Mouse (Mus musculus) kidney, embryonic 16.5 days (tissue): Measurements from ENCODE around the gene 3100002H09Rik. TPM values are rescaled to one million over a fixed set of nuclear protein-coding genes. Genes with fewer than 3 reads are reported as not detected.

Experiments
- ATAC-seq: fragments of 200-750 bp; cut with Nextera tagmentation; 2 replicates; pipeline ENCODE4 v1.8.0; 2017; ENCODE audit warnings: moderate TSS enrichment; ENCODE audit not compliant: low FRiP score, low TSS enrichment
- H3K27ac ChIP-seq: fragments of 300-500 bp; sonication (generic); 2 replicates; pipeline ENCODE4 v1.5.1; 2014; ENCODE audit warnings: low read length
- H3K27me3 ChIP-seq: fragments of 300-500 bp; sonication (generic); 2 replicates; pipeline ENCODE4 v1.6.1; 2014; ENCODE audit warnings: low read length, control low read depth, mixed read lengths; ENCODE audit not compliant: insufficient read depth
- H3K36me3 ChIP-seq: fragments of 300-500 bp; sonication (generic); 2 replicates; pipeline ENCODE4 v1.6.1; 2014; ENCODE audit warnings: low read length, control low read depth, mixed read lengths; ENCODE audit not compliant: insufficient read depth
- H3K4me1 ChIP-seq: fragments of 300-500 bp; sonication (generic); 2 replicates; pipeline ENCODE4 v1.6.1; 2014; ENCODE audit warnings: low read length, control low read depth, mixed read lengths; ENCODE audit not compliant: insufficient read depth
- H3K4me2 ChIP-seq: fragments of 300-500 bp; sonication (generic); replicated peaks from 2 replicates; pipeline ENCODE4 v1.6.1; 2014; ENCODE audit warnings: low read depth, low read length
- H3K4me3 ChIP-seq: fragments of 300-500 bp; sonication (generic); 2 replicates; pipeline ENCODE4 v1.5.1; 2014; ENCODE audit warnings: mild to moderate bottlenecking, low read length
- H3K9ac ChIP-seq: fragments of 300-500 bp; sonication (generic); replicated peaks from 2 replicates; pipeline ENCODE4 v1.6.1; 2014; ENCODE audit warnings: low read length
- H3K9me3 ChIP-seq: fragments of 300-500 bp; sonication (generic); 2 replicates; pipeline ENCODE4 v1.6.1; 2016; ENCODE audit warnings: low read length, control low read depth
- WGBS: fragments of 180-500 bp; shearing (Covaris S2); extraction: QIAGEN DNeasy Blood & Tissue Kit; methylation state at CpG from one replicate; pipeline ENCODE4 v1.1.7; 2014; 5-methylcytosine and 5-hydroxymethylcytosine counted together
- polyA plus RNA-seq: library from polyadenylated mRNA; unstranded; fragments of >200 nt; fragmentation: Nextera tagmentation; extraction: Ambion mirVana; gene quantifications from 2 replicates; pipeline ENCODE4 v1.2.1, GENCODE M21; 2015

3100002H09Rik gene
- polyA plus RNA-seq, 1 experiment from 2014 or later: 0.19 TPM

- no peak overlapping the region for H3K27ac ChIP-seq
- H3K4me1 ChIP-seq: peaks cover 9% of the 10 kb centered on the region
- no peak overlapping the region for H3K4me2 ChIP-seq
- H3K9me3 ChIP-seq: no peaks in the 10 kb centered on the region
- no peak overlapping the region for H3K9ac ChIP-seq
- H3K4me3 ChIP-seq: no peak overlapping the region
- H3K27me3 ChIP-seq: peaks cover 48% of the 10 kb centered on the region
- WGBS: 14% methylated on average over 3 of the region's 3 CpGs
- no peaks in the 10 kb centered on the region for H3K36me3 ChIP-seq
- 0 out of 2 replicates have a peak, but pooled peaks have one; percentile 17 for ATAC-seq
Measured at GRCm38 (mm10) chr4:124644974-124645433, 34.4 kb upstream of the 3100002H09Rik start.

- 86% methylated on average over 9 of the region's 9 CpGs for WGBS
- no peak for ATAC-seq
- no peaks in the 10 kb centered on the region for H3K36me3 ChIP-seq
- no peaks in the 10 kb centered on the region for H3K9me3 ChIP-seq
- peaks cover 9% of the 10 kb centered on the region for H3K4me1 ChIP-seq
- H3K4me2 ChIP-seq: no peak overlapping the region
- H3K27ac ChIP-seq: no peak overlapping the region
- peaks cover 49% of the 10 kb centered on the region for H3K27me3 ChIP-seq
- H3K9ac ChIP-seq: no peak overlapping the region
- no peak overlapping the region for H3K4me3 ChIP-seq
Measured at GRCm38 (mm10) chr4:124643859-124644258, 33.3 kb upstream of the 3100002H09Rik start.

- no peaks in the 10 kb centered on the region for H3K4me1 ChIP-seq
- H3K27me3 ChIP-seq: peaks cover 39% of the 10 kb centered on the region
- H3K9ac ChIP-seq: no peak overlapping the region
- no peak for ATAC-seq
- no peak overlapping the region for H3K4me2 ChIP-seq
- no peaks in the 10 kb centered on the region for H3K9me3 ChIP-seq
- H3K27ac ChIP-seq: no peak overlapping the region
- no peaks in the 10 kb centered on the region for H3K36me3 ChIP-seq
- H3K4me3 ChIP-seq: no peak overlapping the region
- WGBS: 19% methylated on average over 12 of the region's 12 CpGs
Measured at GRCm38 (mm10) chr4:124639715-124640114, 29.1 kb upstream of the 3100002H09Rik start.

- H3K4me2 ChIP-seq: no peak overlapping the region
- H3K27me3 ChIP-seq: 0 out of 2 replicates have a peak, but pooled peaks cover 15% of the 10 kb centered on the region
- no peaks in the 10 kb centered on the region for H3K4me1 ChIP-seq
- H3K9ac ChIP-seq: no peak overlapping the region
- no peaks in the 10 kb centered on the region for H3K9me3 ChIP-seq
- H3K27ac ChIP-seq: no peak overlapping the region
- WGBS: 4% methylated on average over 9 of the region's 9 CpGs
- no peak for ATAC-seq
- no peak overlapping the region for H3K4me3 ChIP-seq
- H3K36me3 ChIP-seq: no peaks in the 10 kb centered on the region
Measured at GRCm38 (mm10) chr4:124633281-124633680, 22.7 kb upstream of the 3100002H09Rik start.

DNA sequence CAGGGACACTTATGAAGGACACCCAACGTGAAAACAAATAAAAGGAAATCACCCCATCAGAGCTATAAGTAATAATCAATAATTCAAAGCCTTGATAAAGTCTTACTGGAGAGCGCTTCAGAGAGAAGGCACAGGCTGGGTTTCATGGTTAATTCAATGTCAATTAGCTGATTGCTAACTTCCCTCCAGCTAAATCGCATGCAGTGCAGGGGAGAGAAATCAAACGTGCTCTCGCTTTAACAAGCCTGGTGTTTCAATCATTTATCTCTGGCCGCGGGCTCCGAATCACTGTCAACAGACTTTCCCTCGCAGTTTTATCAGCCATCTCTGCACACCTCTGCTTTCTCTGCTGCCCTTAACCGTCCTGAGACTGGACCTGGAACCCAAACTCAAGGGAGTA is 22.3 kb upstream of the 3100002H09Rik start:
- Histone ChIP-seq H3K9ac (no peak overlapping the region), H3K4me3 (no peak overlapping the region), H3K36me3 (no peaks in the 10 kb centered on the region), H3K4me1 (no peaks in the 10 kb centered on the region), H3K27ac (no peak overlapping the region), H3K4me2 (no peak overlapping the region), H3K27me3 (0 out of 2 replicates have a peak, but pooled peaks cover 10% of the 10 kb centered on the region), H3K9me3 (no peaks in the 10 kb centered on the region)
- no peak for ATAC-seq
- WGBS: 74% methylated on average over 10 of the region's 10 CpGs

GRCm38 (mm10) chr4:124631456-124631855 is 20.9 kb upstream of the 3100002H09Rik start:
- no peaks in the 10 kb centered on the region for H3K36me3 ChIP-seq
- H3K4me1 ChIP-seq: no peaks in the 10 kb centered on the region
- no peak for ATAC-seq
- H3K4me3 ChIP-seq: no peak overlapping the region
- no peak overlapping the region for H3K9ac ChIP-seq
- no peaks in the 10 kb centered on the region for H3K9me3 ChIP-seq
- H3K27me3 ChIP-seq: 0 out of 2 replicates have a peak, but pooled peaks cover 4% of the 10 kb centered on the region
- no peak overlapping the region for H3K4me2 ChIP-seq
- no peak overlapping the region for H3K27ac ChIP-seq
- WGBS: 31% methylated on average over 4 of the region's 4 CpGs

- no peak for ATAC-seq
- H3K27ac ChIP-seq: no peak overlapping the region
- no peak overlapping the region for H3K9ac ChIP-seq
- no peak overlapping the region for H3K4me3 ChIP-seq
- no peak overlapping the region for H3K4me2 ChIP-seq
- peaks cover 6% of the 10 kb centered on the region; the same call in 1 of the 2 replicates for H3K4me1 ChIP-seq
- H3K36me3 ChIP-seq: no peaks in the 10 kb centered on the region
- 76% methylated on average over 1 of the region's 1 CpGs for WGBS
- H3K9me3 ChIP-seq: no peaks in the 10 kb centered on the region
- no peaks in the 10 kb centered on the region for H3K27me3 ChIP-seq
Measured at GRCm38 (mm10) chr4:124626836-124627235, 16.2 kb upstream of the 3100002H09Rik start.

- Histone ChIP-seq H3K27ac (no peak overlapping the region), H3K36me3 (no peaks in the 10 kb centered on the region), H3K27me3 (no peaks in the 10 kb centered on the region), H3K9me3 (no peaks in the 10 kb centered on the region), H3K4me3 (no peak overlapping the region), H3K4me1 (peaks cover 6% of the 10 kb centered on the region; the same call in 1 of the 2 replicates), H3K4me2 (no peak overlapping the region), H3K9ac (no peak overlapping the region)
- no peak for ATAC-seq
- WGBS: 17% methylated on average over 7 of the region's 7 CpGs
Measured at GRCm38 (mm10) chr4:124624111-124624581, 13.5 kb upstream of the 3100002H09Rik start.

GRCm38 (mm10) chr4:124622566-124622965 is 12.0 kb upstream of the 3100002H09Rik start:
- WGBS: 91% methylated on average over 5 of the region's 5 CpGs
- H3K36me3 ChIP-seq: no peaks in the 10 kb centered on the region
- ATAC-seq: no peak

GRCm38 (mm10) chr4:124621406-124621805 is 10.8 kb upstream of the 3100002H09Rik start:
- Histone ChIP-seq H3K9me3 (no peaks in the 10 kb centered on the region), H3K4me2 (no peak overlapping the region), H3K4me3 (no peak overlapping the region), H3K4me1 (peaks cover 9% of the 10 kb centered on the region; the same call in 1 of the 2 replicates), H3K27me3 (no peaks in the 10 kb centered on the region), H3K36me3 (no peaks in the 10 kb centered on the region), H3K9ac (no peak overlapping the region), H3K27ac (no peak overlapping the region)
- WGBS: 65% methylated on average over 11 of the region's 11 CpGs
- no peak for ATAC-seq

More at GRCm38 (mm10) chr4:124622566-124622965, 12.0 kb upstream of the 3100002H09Rik start:
- H3K27ac ChIP-seq: no peak overlapping the region
- no peaks in the 10 kb centered on the region for H3K9me3 ChIP-seq
- no peaks in the 10 kb centered on the region for H3K27me3 ChIP-seq
- peaks cover 9% of the 10 kb centered on the region; the same call in 1 of the 2 replicates for H3K4me1 ChIP-seq
- H3K9ac ChIP-seq: no peak overlapping the region
- no peak overlapping the region for H3K4me2 ChIP-seq
- no peak overlapping the region for H3K4me3 ChIP-seq
